In genomic region chr11:117830401-117830800, GRCm38 (mm10) we compare ENCODE assay signal across 10 mouse cellular contexts. TPM values are rescaled to one million over a fixed set of nuclear protein-coding genes. Genes with fewer than 3 reads are reported as not detected.
DNase-seq lines count a peak whose midpoint lies in the region; ATAC-seq and TF ChIP-seq lines count a peak whose summit lies in the region.
"Had no signal": no experiment of that assay in that cellular context is flagged by ENCODE, and none has a peak within 500 bp of the region (broad histone marks: within the 10 kb centered on the region; RNA-seq: fewer than 3 reads in every experiment).

No protein-coding gene starts in this region.

- TF ChIP-seq CTCF in liver, embryonic 14.5 days (IDR thresholded peaks at IDR 0.05; ENCODE audit: low read depth), result no peak

- H3K9me3 ChIP-seq in megakaryocyte, embryonic 14.5 days, result no peaks in the 10 kb centered on the region
- H3K9me3 ChIP-seq in liver, embryonic 14.5 days (ENCODE audit: control insufficient read depth, low read length), result no peaks in the 10 kb centered on the region
- H3K9me3 ChIP-seq in stomach, embryonic 15.5 days, result no peaks in the 10 kb centered on the region
- H3K9me3 ChIP-seq: forebrain, embryonic 10.5 days had no signal

- peaks cover 91% of the 10 kb centered on the region for H3K4me1 ChIP-seq in megakaryocyte, embryonic 14.5 days
- peaks cover 46 to 68% of the 10 kb centered on the region in 2 experiments for H3K4me1 ChIP-seq in liver, embryonic 14.5 days (replicated peaks; ENCODE audit: control insufficient read depth in 2 of 2, insufficient read depth in 2 of 2, low read length in 1 of 2)
- H3K4me1 ChIP-seq in stomach, embryonic 15.5 days, result peaks cover 57% of the 10 kb centered on the region

- H3K27ac ChIP-seq in liver, embryonic 14.5 days, result peak overlapping the region; percentile 7
- H3K27ac ChIP-seq in stomach, embryonic 15.5 days, result peak overlapping the region; percentile 83
- H3K27ac ChIP-seq: forebrain, embryonic 10.5 days; hindbrain, embryonic 14.5 days had no signal

- H3K4me3 ChIP-seq in megakaryocyte, embryonic 14.5 days (replicated peaks), result peak overlapping the region; percentile 35
- H3K4me3 ChIP-seq in liver, embryonic 14.5 days (ENCODE audit: insufficient read depth in 1 of 2, low read depth in 2 of 2, low read length in 2 of 2), result no peak overlapping the region
- no peak overlapping the region for H3K4me3 ChIP-seq in stomach, embryonic 15.5 days (replicated peaks)
- H3K4me3 ChIP-seq: forebrain, embryonic 10.5 days had no signal

- 0 out of 2 replicates have a peak, but pooled peaks have one; percentile 38 for TF ChIP-seq EP300 in liver, embryonic 14.5 days (IDR thresholded peaks at IDR 0.05; ENCODE audit: low read depth)

- H3K9ac ChIP-seq in liver, embryonic 14.5 days (replicated peaks), result no peak overlapping the region
- H3K9ac ChIP-seq in stomach, embryonic 15.5 days, result no peak overlapping the region
- H3K9ac ChIP-seq: hindbrain, embryonic 14.5 days had no signal

- ATAC-seq in megakaryocyte, adult 5-6 weeks (ENCODE audit: poor library complexity, severe bottlenecking), result no peak
- ATAC-seq in erythroblast, adult 5-6 weeks (replicated peaks; ENCODE audit: low FRiP score, poor library complexity, severe bottlenecking), result peak; percentile 40
- ATAC-seq in liver, embryonic 14.5 days (ENCODE audit: insufficient read depth), result no peak
- ATAC-seq in stomach, embryonic 15.5 days (ENCODE audit: insufficient read depth, low FRiP score, low read depth), result no peak

- no peaks in the 10 kb centered on the region for H3K36me3 ChIP-seq in megakaryocyte, embryonic 14.5 days (replicated peaks; ENCODE audit: low read length)
- H3K36me3 ChIP-seq in liver, embryonic 14.5 days (replicated peaks; ENCODE audit: control insufficient read depth, insufficient read depth, low read depth), result no peaks in the 10 kb centered on the region
- H3K36me3 ChIP-seq in stomach, embryonic 15.5 days, result no peaks in the 10 kb centered on the region
- H3K36me3 ChIP-seq: forebrain, embryonic 10.5 days had no signal

- peaks cover 36% of the 10 kb centered on the region for H3K27me3 ChIP-seq in megakaryocyte, embryonic 14.5 days (replicated peaks)
- no peaks in the 10 kb centered on the region for H3K27me3 ChIP-seq in liver, embryonic 14.5 days (ENCODE audit: control insufficient read depth, insufficient read depth, low read length)
- H3K27me3 ChIP-seq in stomach, embryonic 15.5 days (replicated peaks), result no peaks in the 10 kb centered on the region

- WGBS in liver, embryonic 14.5 days (ENCODE audit: insufficient replicate concordance), result 47% methylated on average over 9 of the region's 9 CpGs
- 60% methylated on average over 9 of the region's 9 CpGs for WGBS in stomach, embryonic 15.5 days

- H3K4me2 ChIP-seq in liver, embryonic 14.5 days (ENCODE audit: low read depth), result no peak overlapping the region; the same call in 1 of the 2 replicates
- no peak overlapping the region for H3K4me2 ChIP-seq in stomach, embryonic 15.5 days
- H3K4me2 ChIP-seq: hindbrain, embryonic 14.5 days had no signal

- no peak for DNase-seq in liver, embryonic 14.5 days (ENCODE audit: low read depth in 3 of 3, low spot score in 3 of 3)
- no peak for DNase-seq in frontal cortex, postnatal 10 days (ENCODE audit: low spot score in 2 of 2)
- no peak for DNase-seq in adrenal gland, adult 18-20 months (ENCODE audit: low spot score in 2 of 2)
- DNase-seq: cerebellum, adult 11-12 months had no signal

RNA-seq across cellular contexts. Expression of gene Tk1, which starts 4.5 kb away (rescaled TPM):
- 12.9 and 17.2 TPM in 2 replicates for polyA plus RNA-seq in megakaryocyte, embryonic 14.5 days (2012; ENCODE audit: insufficient read depth, low replicate concordance)
- 126 and 127 TPM in 2 replicates for total RNA-seq in megakaryocyte, adult 5-6 weeks (2015)
- total RNA-seq in megakaryocyte, adult 5-6 weeks (2017), result 60.0 and 73.7 TPM in 2 replicates
- 89.2 and 89.4 TPM in 2 replicates for total RNA-seq in erythroblast, adult 5-6 weeks (2015; ENCODE audit: low replicate concordance)
- 157 and 212 TPM in 2 replicates for total RNA-seq in erythroblast, adult 5-6 weeks (2017; ENCODE audit: low replicate concordance)
- polyA plus RNA-seq in liver, embryonic 14.5 days (2012; rRNA removed), result 122 and 136 TPM in 2 replicates
- 135 and 144 TPM in 2 replicates for polyA plus RNA-seq in liver, embryonic 14.5 days (2014; fragmentation: Nextera tagmentation; extraction: Ambion mirVana)
- polyA plus RNA-seq in stomach, embryonic 15.5 days (2015; fragmentation: Nextera tagmentation; extraction: Ambion mirVana), result 139 and 142 TPM in 2 replicates
- 1 to 10 TPM; 2.2 to 3.8 TPM for total RNA-seq in adrenal gland, adult 18-20 months (2021)

RNA-seq across cellular contexts. Expression of gene Afmid, which starts 4.7 kb away (rescaled TPM):
- 1.8 and 2.6 TPM in 2 replicates for polyA plus RNA-seq in megakaryocyte, embryonic 14.5 days (2012; ENCODE audit: insufficient read depth, low replicate concordance)
- 2.4 and 3.0 TPM in 2 replicates for total RNA-seq in megakaryocyte, adult 5-6 weeks (2015)
- total RNA-seq in megakaryocyte, adult 5-6 weeks (2017), result 2.8 and 4.7 TPM in 2 replicates
- 37.0 and 47.3 TPM in 2 replicates for total RNA-seq in erythroblast, adult 5-6 weeks (2015; ENCODE audit: low replicate concordance)
- 67.8 and 81.4 TPM in 2 replicates for total RNA-seq in erythroblast, adult 5-6 weeks (2017; ENCODE audit: low replicate concordance)
- 7.1 and 7.6 TPM in 2 replicates for polyA plus RNA-seq in liver, embryonic 14.5 days (2012; rRNA removed)
- polyA plus RNA-seq in liver, embryonic 14.5 days (2014; fragmentation: Nextera tagmentation; extraction: Ambion mirVana), result 7.5 and 9.8 TPM in 2 replicates
- polyA plus RNA-seq in stomach, embryonic 15.5 days (2015; fragmentation: Nextera tagmentation; extraction: Ambion mirVana), result 7.2 and 7.4 TPM in 2 replicates
- total RNA-seq in adrenal gland, adult 18-20 months (2021), result 1 to 10 TPM; 4.7 to 6.1 TPM

RNA-seq across cellular contexts. Expression of gene Birc5, which starts 18.6 kb away (rescaled TPM):
- 58.9 and 69.8 TPM in 2 replicates for polyA plus RNA-seq in megakaryocyte, embryonic 14.5 days (2012; ENCODE audit: insufficient read depth, low replicate concordance)
- 220 and 258 TPM in 2 replicates for total RNA-seq in megakaryocyte, adult 5-6 weeks (2015)
- total RNA-seq in megakaryocyte, adult 5-6 weeks (2017), result 232 and 240 TPM in 2 replicates
- 83.4 and 115 TPM in 2 replicates for total RNA-seq in erythroblast, adult 5-6 weeks (2015; ENCODE audit: low replicate concordance)
- total RNA-seq in erythroblast, adult 5-6 weeks (2017; ENCODE audit: low replicate concordance), result 178 and 180 TPM in 2 replicates
- 123 and 181 TPM in 2 replicates for polyA plus RNA-seq in liver, embryonic 14.5 days (2012; rRNA removed)
- polyA plus RNA-seq in liver, embryonic 14.5 days (2014; fragmentation: Nextera tagmentation; extraction: Ambion mirVana), result 371 and 373 TPM in 2 replicates
- 293 and 308 TPM in 2 replicates for polyA plus RNA-seq in stomach, embryonic 15.5 days (2015; fragmentation: Nextera tagmentation; extraction: Ambion mirVana)
- 1 to 10 TPM in 1 of 2 experiments, under 1 TPM in 1; 0.61 to 1.2 TPM for total RNA-seq in adrenal gland, adult 18-20 months (2021)

RNA-seq across cellular contexts. Expression of gene Gm20708, which starts 20.9 kb away (rescaled TPM):
- polyA plus RNA-seq in megakaryocyte, embryonic 14.5 days (2012; ENCODE audit: insufficient read depth, low replicate concordance), result not detected in 2 replicates
- 1.1 and 2.2 TPM in 2 replicates for total RNA-seq in megakaryocyte, adult 5-6 weeks (2015)
- total RNA-seq in megakaryocyte, adult 5-6 weeks (2017), result 1.1 TPM in 1 of 2 replicates, not detected in the other
- 62.3 and 66.5 TPM in 2 replicates for total RNA-seq in erythroblast, adult 5-6 weeks (2015; ENCODE audit: low replicate concordance)
- total RNA-seq in erythroblast, adult 5-6 weeks (2017; ENCODE audit: low replicate concordance), result 31.9 and 39.7 TPM in 2 replicates
- polyA plus RNA-seq in liver, embryonic 14.5 days (2012; rRNA removed), result 0.03 and 0.08 TPM in 2 replicates
- polyA plus RNA-seq in liver, embryonic 14.5 days (2014; fragmentation: Nextera tagmentation; extraction: Ambion mirVana), result 0.10 and 0.28 TPM in 2 replicates
- 0.53 and 1.3 TPM in 2 replicates for polyA plus RNA-seq in stomach, embryonic 15.5 days (2015; fragmentation: Nextera tagmentation; extraction: Ambion mirVana)
- under 1 TPM in 1 of 2 experiments, not detected in 1; 0.80 TPM for total RNA-seq in adrenal gland, adult 18-20 months (2021)

RNA-seq across cellular contexts. Expression of gene Syngr2, which starts 20.9 kb away (rescaled TPM):
- 89.2 and 120 TPM in 2 replicates for polyA plus RNA-seq in megakaryocyte, embryonic 14.5 days (2012; ENCODE audit: insufficient read depth, low replicate concordance)
- total RNA-seq in megakaryocyte, adult 5-6 weeks (2015), result 225 and 241 TPM in 2 replicates
- total RNA-seq in megakaryocyte, adult 5-6 weeks (2017), result 163 and 176 TPM in 2 replicates
- 52.9 and 77.2 TPM in 2 replicates for total RNA-seq in erythroblast, adult 5-6 weeks (2015; ENCODE audit: low replicate concordance)
- 32.5 and 46.5 TPM in 2 replicates for total RNA-seq in erythroblast, adult 5-6 weeks (2017; ENCODE audit: low replicate concordance)
- 36.5 and 48.8 TPM in 2 replicates for polyA plus RNA-seq in liver, embryonic 14.5 days (2012; rRNA removed)
- polyA plus RNA-seq in liver, embryonic 14.5 days (2014; fragmentation: Nextera tagmentation; extraction: Ambion mirVana), result 48.6 and 50.4 TPM in 2 replicates
- 132 and 137 TPM in 2 replicates for polyA plus RNA-seq in stomach, embryonic 15.5 days (2015; fragmentation: Nextera tagmentation; extraction: Ambion mirVana)
- 100 to 1,000 TPM in 1 of 2 experiments, 10 to 100 TPM in 1; 65.4 to 101 TPM for total RNA-seq in adrenal gland, adult 18-20 months (2021)

Comparison
In these comparisons a context has a peak if more than half of its experiments do, and no peak if none do; other contexts are left out.
1. RNA of gene Tk1, which starts 4.5 kb away (total RNA-seq): 89.2 to 212 TPM in erythroblast, adult 5-6 weeks and 60.0 to 127 TPM in megakaryocyte, adult 5-6 weeks; 2.2 to 3.8 TPM in adrenal gland, adult 18-20 months; every median in the first group is over 10 times any median in the second.
2. RNA of gene Afmid, which starts 4.7 kb away (total RNA-seq): 37.0 to 81.4 TPM in erythroblast, adult 5-6 weeks; 4.7 to 6.1 TPM in adrenal gland, adult 18-20 months and 2.4 to 4.7 TPM in megakaryocyte, adult 5-6 weeks; every median in the first group is over 4 times any median in the second.
3. RNA of gene Birc5, which starts 18.6 kb away (total RNA-seq): 220 to 258 TPM in megakaryocyte, adult 5-6 weeks and 83.4 to 180 TPM in erythroblast, adult 5-6 weeks; 0.61 to 1.2 TPM in adrenal gland, adult 18-20 months; every median in the first group is over 10 times any median in the second.